Mouse (Mus musculus): ENCODE measurements around the gene Fosb. TPM values are rescaled to one million over a fixed set of nuclear protein-coding genes. Genes with fewer than 3 reads are reported as not detected.
A peak's percentile ranks its signal among the peaks of the same experiment; 100 is the strongest.

Gene Fosb
- total RNA-seq, 2 experiments from 2014 or later, result 11.2 to 23.6 TPM

- no peak for DNase-seq
Measured at GRCm38 (mm10) chr7:19306819-19307738, 2.8 kb downstream of the Fosb start.

- no peak for DNase-seq
Measured at GRCm38 (mm10) chr7:19305796-19306765, 3.8 kb downstream of the Fosb start.

DNA sequence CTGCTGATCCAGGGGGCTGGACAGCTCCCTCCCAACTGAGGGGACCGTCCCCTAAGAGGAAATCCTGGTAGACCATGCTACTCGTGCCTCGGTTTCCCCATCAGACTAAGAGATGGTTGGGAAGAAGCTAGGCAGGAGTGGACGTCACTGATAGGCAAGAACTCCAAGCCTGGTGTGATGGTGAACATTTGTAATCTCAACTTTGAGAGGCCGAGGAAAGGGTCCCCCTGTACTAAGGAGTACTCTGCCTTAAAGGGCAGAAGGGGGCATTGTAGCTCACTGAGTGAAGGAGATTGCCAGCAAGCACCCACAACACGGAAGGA, 4.5 kb downstream of the Fosb start:
- DNase-seq, result no peak

GRCm38 (mm10) chr7:19304501-19305412, 5.1 kb downstream of the Fosb start:
- no peak for DNase-seq

DNA sequence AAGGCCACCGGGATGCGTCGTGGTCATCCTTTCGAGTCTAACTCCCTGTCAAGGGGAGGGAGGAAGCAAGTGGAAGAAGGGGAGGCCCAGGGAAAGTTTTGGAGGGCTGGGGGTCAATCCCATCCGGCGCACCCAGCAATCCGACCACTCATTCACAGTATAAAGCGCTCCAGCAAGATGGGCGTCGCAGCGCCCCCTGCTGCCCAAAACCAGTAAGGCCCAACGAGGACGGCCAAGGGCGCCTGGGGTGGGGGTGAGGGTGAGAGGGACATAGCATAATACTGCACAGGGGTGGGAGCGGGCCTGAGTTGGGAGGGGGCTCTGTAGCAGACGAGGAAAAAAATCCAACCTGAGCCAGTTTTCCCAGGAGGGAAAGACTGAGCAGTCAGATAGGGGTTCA, 6.1 kb downstream of the Fosb start:
- peak; percentile 74 to 88 for DNase-seq

DNA sequence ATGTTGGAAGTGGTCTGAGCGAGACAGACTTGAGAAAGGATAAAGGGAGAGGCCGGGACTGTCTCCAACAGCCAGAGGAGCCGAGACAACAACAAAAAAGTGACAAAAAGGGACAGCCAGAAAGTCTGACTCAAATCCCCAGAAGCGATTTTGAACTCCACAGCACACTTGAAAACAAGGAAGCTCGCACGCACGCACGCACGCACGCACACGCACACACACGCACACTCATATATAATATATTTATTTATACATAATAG, 6.9 kb downstream of the Fosb start:
- no peak for DNase-seq

DNA sequence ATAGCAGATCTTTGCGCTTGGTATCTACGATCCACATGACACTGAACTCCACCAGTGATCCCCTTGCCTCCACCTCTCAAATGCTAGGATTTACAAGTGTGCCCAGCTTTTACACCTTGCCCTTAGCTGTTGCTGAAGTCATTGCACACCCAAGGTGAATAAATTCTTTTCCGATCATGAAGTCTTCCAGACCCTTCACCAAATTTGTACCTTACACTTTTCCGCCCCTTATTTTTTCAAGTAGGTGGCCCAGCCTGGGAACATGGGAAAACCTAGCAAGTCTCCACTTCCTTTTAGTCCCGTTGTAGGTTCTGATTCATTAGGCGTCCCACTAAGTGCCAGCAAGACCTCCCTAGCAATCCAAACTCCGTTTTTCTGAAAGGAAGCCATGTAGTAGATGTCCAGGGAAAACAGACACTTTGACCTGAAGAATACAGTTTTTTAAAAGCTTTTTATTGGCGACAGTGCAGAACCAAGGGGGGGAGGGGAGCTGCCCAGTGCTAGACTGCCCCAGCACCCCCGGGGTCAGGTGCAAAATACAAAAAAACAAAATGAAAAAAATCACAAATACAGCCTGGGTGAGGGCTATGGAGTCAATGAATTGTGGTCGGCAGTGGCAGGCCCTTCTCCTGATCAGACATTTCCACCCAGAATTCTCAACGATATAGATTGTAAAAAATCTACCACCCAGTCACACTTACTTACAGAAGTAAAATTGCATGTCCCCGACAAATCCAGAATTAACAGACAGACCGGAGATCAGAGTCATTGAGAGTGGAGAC, 7.4 kb downstream of the Fosb start:
- DNase-seq, result no peak

DNA sequence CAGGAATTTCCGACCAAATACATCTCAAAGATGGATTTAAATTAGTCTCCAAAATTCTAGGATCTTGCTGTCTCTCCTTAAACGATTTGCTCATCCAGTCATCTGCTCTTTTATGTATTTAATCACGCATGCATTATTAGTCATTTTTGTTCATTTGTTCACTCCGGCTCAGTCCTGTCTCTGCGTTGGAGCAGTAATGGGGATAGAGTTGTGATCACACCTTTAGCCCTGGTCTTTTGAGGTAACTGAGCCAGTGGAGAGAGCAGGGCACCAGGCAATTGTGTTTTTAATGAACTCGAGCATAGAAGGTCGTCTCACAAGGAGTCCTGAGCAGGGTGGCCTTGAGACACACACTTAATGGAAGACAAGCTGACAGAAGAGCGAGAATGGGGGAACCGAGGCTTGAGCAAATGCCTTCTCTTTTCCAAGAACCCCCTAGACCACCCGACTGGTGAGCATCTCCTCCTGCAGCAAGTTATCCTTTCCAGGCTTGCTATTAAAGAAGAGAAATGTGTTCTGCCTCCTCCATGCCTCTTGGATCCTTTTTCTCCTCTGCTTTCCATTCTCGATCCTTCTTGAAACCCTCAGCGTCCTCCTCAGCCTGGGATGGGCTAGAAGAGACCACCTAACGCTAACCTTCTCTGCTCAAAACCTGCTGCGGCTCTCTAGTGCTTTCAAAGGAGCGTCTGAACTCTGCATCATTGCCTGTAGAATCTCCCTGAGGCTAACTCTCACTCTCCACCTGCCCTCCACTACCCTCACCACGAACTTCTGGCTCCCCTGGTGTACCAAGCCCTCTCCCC, 8.2 kb downstream of the Fosb start:
- DNase-seq, result no peak

DNA sequence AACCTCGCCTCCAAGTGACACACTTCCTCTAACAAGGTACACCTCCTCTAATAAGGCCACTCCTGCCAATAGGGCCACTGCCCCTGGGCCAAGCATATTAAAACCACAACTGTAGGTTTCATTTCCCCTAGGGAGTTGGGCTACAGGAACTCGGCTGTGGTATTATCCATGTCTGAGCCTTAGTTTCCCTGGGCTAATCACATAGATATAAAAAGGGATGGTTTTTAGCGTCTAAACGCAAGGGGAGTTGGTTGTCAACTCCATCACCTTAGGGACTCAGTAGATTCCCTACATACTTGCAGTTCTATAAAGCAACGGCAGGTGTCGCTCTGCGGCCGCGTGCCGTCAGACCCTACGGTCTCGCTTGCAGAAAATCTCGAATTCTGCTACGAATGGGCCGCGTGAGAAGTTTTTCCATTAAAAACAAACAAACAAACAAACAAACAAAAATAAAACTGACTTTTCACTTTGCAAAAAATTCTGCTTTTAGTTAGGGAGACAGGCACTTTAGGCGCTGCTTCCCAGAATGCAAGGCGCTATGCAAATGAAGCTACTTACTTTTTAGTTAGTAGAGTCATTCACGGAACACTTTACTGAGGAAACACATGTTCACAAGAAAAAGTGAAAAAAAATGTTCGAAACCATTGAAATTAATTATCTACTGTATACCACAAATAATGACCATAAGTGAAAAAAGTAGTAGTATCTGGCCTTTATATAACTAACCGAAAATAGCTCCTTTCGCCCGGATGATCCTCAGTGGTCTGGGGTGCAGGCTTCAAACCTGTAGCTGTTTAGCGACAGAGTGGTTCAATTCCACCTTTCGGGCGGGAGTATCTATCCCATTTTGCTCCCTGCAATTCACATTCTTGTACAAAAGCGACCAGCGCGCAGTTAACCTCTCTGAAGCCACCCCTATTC, 9.1 kb downstream of the Fosb start:
- DNase-seq, result peak; percentile 70 to 83

DNA sequence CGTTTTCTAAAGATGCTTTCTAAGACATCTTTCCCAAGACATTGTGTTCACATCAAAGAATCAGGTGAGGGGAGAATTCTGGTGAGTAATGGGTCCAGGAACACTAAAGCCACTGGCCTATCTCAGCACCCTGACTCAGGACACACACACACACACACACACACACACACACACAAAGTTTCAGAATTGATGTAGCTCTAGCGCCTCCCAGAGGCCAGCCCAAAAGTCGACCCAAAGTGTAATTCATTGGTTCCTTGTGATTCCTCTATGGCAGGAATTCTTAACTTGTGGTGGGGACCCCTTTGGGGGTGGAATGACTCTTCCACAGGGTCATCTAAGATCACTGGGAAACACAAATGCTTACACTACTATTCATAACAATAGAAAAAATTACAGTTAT, 10.7 kb downstream of the Fosb start:
- DNase-seq, result peak; percentile 37 to 66

- no peak for DNase-seq
Measured at GRCm38 (mm10) chr7:19297794-19298193, 12.1 kb downstream of the Fosb start.

GRCm38 (mm10) chr7:19297034-19297433, 12.8 kb downstream of the Fosb start:
- DNase-seq, result no peak

- DNase-seq, result peak; percentile 96 to 98
Measured at GRCm38 (mm10) chr7:19295503-19296185, 14.2 kb downstream of the Fosb start.

GRCm38 (mm10) chr7:19290969-19291596, 18.8 kb downstream of the Fosb start:
- no peak for DNase-seq

DNA sequence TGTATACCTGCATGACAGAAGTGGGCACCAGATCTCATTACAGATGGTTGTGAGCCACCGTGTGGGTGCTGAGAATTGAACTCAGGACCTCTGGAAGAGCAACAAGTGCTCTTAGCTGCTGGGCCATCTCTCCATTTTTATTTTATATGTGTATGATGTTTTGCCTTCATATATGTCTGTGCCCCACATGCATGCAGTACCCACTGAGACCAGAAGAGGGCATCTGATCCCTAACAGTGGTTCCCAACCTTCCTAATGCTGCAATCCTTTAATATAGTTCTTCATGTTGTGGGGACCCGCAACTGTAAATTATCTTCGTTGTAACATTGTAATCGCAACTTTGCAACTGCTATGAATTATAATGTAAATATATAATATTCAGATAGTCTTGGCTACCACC, 25.1 kb downstream of the Fosb start:
- DNase-seq, result peak; percentile 48 to 63

DNA sequence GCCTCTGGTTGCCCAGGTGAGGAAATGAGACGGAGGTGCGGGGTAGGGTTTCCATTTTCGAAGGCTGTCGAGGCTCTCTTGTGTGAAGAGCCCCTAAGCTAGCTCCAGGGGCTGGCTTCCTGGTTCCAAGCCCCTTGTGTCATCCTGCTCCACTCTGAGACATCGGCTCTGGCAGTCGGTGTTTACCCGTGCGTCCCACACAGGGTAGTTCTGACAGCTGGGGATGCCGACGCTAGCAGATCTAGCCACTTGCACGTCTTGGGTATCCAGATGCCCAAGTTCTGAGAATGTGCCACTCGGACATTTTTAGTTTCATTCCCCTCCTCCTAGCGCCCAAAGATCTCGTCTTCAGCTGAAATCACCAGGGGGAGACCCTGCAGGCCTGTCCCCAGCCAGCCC, 26.4 kb downstream of the Fosb start:
- no peak for DNase-seq

DNA sequence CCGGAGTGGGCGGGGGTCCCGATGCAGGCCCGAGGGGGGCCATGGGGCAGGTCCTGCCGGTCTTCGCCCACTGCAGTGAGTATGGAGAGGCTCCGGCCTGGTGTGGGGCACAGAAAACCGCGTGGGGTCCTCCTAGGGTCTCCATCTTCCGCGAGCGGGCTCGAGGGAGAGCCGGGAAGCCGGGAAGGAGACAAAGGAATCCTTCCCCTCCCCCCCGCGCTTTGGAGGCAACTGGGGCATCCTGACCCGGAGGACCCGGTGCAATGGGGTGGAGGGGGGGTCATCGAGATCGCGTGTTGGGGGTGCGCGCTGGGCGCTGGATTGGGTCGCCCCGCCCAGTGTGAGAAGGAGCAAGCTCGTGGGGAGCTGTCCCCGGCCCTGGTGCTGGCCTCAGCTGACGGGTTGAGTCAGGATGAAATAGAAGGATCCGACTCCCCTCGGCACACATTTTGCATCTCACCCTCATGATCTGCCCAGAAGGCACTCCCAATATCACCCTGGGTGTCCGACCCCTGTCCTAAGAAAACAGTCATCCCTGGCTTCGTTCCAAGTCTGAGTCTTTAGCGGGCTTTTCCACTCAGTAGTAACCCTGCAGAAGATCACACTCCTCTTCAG, 27.0 kb downstream of the Fosb start:
- DNase-seq, result peak; percentile 81 to 87

GRCm38 (mm10) chr7:19282385-19282784, 27.5 kb downstream of the Fosb start, which contains the start of gene Rtn2:
Gene Rtn2 (plus strand): TSS chr7:19282624.
- peak; percentile 81 to 89 for DNase-seq

Measured in adrenal gland, postnatal 36 days (tissue).